Mouse (Mus musculus): ENCODE results near the gene Slc35c1. TPM values are rescaled to one million over a fixed set of nuclear protein-coding genes. Genes with fewer than 3 reads are reported as not detected.

Gene Slc35c1
- polyA plus RNA-seq, 1 experiment from 2014 or later, result 20.1 TPM

GRCm38 (mm10) chr2:92432299-92433295, 27.7 kb downstream of the Slc35c1 start:
- ATAC-seq (ENCODE audit: low FRiP score, low read depth), result no peak
- Histone ChIP-seq H3K4me3 (peak overlapping the region; percentile 83), H3K27ac (replicated peaks) (peak overlapping the region; percentile 88), H3K27me3 (peaks cover 5% of the 10 kb centered on the region; the same call in 1 of the 2 replicates), H3K9me3 (no peaks in the 10 kb centered on the region), H3K4me2 (peak overlapping the region; percentile 88), H3K9ac (peak overlapping the region; percentile 76), H3K4me1 (replicated peaks) (peaks cover 64% of the 10 kb centered on the region), H3K36me3 (no peaks in the 10 kb centered on the region)
- 22% methylated on average over 17 of the region's 17 CpGs for WGBS

- peak overlapping the region; percentile 76 for H3K9ac ChIP-seq
- no peaks in the 10 kb centered on the region for H3K9me3 ChIP-seq
- H3K4me2 ChIP-seq, result peak overlapping the region; percentile 88
- peak overlapping the region; percentile 88 for H3K27ac ChIP-seq (replicated peaks)
- peaks cover 71% of the 10 kb centered on the region for H3K4me1 ChIP-seq (replicated peaks)
- 6% methylated on average over 11 of the region's 11 CpGs for WGBS
- peak overlapping the region; percentile 83 for H3K4me3 ChIP-seq
- no peaks in the 10 kb centered on the region for H3K36me3 ChIP-seq
- H3K27me3 ChIP-seq, result peaks cover 5% of the 10 kb centered on the region; the same call in 1 of the 2 replicates
- ATAC-seq (ENCODE audit: low FRiP score, low read depth), result no peak
Measured at GRCm38 (mm10) chr2:92431611-92432179, 28.6 kb downstream of the Slc35c1 start.

DNA sequence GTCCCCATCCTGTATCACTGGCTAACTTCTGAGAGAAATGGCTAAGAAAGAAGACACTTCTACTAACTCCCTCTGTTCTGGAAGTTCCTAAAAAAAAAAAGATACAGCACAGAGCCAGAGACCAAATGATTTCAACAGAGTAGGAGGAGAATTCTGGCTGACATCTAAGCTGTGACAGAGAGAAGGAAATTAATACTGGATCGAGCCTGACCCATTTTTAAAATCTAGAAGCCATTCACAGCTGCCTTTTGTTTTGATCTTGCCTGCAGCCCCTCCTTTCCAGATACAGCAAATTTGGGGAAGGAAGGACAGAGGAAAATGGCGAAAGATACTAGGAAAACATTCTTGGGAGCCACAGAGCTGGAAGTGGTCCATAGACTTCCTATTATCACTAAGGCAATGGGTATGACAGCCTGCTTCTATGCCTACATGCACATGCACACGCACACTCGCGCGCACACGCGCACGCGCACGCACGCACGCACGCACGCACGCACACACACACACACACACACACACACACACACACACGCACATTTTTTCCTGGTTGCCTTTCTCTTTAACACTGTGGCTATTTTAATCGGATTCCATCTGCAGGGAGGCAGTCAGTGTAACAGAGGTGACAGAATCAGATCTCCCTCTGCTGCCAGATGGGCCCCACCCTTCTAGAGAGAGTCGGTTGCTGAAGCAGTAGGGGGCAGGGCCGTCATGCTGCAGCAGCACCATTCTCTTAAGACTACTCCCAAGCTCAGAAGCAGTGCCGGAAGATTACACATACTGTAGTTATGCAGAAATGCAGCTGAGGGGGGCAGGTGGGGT, 29.4 kb downstream of the Slc35c1 start:
- H3K27ac ChIP-seq (replicated peaks), result peak overlapping the region; percentile 88
- H3K27me3 ChIP-seq, result peaks cover under 1% of the 10 kb centered on the region; the same call in 1 of the 2 replicates
- peak overlapping the region; percentile 76 for H3K9ac ChIP-seq
- H3K36me3 ChIP-seq, result no peaks in the 10 kb centered on the region
- ATAC-seq (ENCODE audit: low FRiP score, low read depth), result peak; percentile 42
- no peaks in the 10 kb centered on the region for H3K9me3 ChIP-seq
- WGBS, result 52% methylated on average over 21 of the region's 21 CpGs
- peak overlapping the region; percentile 88 for H3K4me2 ChIP-seq
- H3K4me1 ChIP-seq (replicated peaks), result peaks cover 79% of the 10 kb centered on the region
- peak overlapping the region; percentile 83 for H3K4me3 ChIP-seq

DNA sequence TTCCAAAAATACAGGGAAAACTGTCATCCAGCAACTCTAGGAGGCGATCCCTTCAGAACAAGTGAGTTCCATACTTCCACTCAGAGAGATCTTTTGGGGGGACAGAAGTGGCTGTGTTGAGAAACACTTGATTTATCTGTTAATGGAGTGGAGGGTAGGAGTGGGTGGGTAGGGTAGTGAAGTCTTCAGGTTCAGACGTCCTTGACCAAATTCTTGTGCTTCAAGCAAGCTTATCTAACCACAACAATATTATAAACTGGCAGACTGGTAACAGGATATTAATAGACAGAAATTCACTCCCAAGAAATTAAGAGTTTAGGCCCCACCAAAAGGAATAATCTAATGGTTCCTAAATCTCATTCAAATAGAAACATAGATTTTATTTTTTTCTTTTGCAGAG, 30.2 kb downstream of the Slc35c1 start:
- WGBS, result 85% methylated on average over 2 of the region's 2 CpGs
- H3K4me3 ChIP-seq, result no peak overlapping the region
- no peak overlapping the region for H3K27ac ChIP-seq (replicated peaks)
- peaks cover 86% of the 10 kb centered on the region for H3K4me1 ChIP-seq (replicated peaks)
- no peaks in the 10 kb centered on the region for H3K9me3 ChIP-seq
- H3K27me3 ChIP-seq, result no peaks in the 10 kb centered on the region
- H3K36me3 ChIP-seq, result peaks cover 3% of the 10 kb centered on the region; the same call in 1 of the 2 replicates
- ATAC-seq (ENCODE audit: low FRiP score, low read depth), result no peak
- H3K4me2 ChIP-seq, result no peak overlapping the region
- no peak overlapping the region for H3K9ac ChIP-seq

GRCm38 (mm10) chr2:92427882-92428281, 32.5 kb downstream of the Slc35c1 start:
- H3K4me3 ChIP-seq, result no peak overlapping the region
- peaks cover 17% of the 10 kb centered on the region for H3K36me3 ChIP-seq
- H3K27me3 ChIP-seq, result no peaks in the 10 kb centered on the region
- H3K4me2 ChIP-seq, result no peak overlapping the region
- H3K27ac ChIP-seq (replicated peaks), result no peak overlapping the region
- no peak overlapping the region for H3K9ac ChIP-seq
- 0 out of 2 replicates have a peak, but pooled peaks have one; percentile 17 for ATAC-seq (ENCODE audit: low FRiP score, low read depth)
- 60% methylated on average over 6 of the region's 6 CpGs for WGBS
- no peaks in the 10 kb centered on the region for H3K9me3 ChIP-seq
- peaks cover 96% of the 10 kb centered on the region for H3K4me1 ChIP-seq (replicated peaks)

GRCm38 (mm10) chr2:92426426-92426825, 33.9 kb downstream of the Slc35c1 start:
- ATAC-seq (ENCODE audit: low FRiP score, low read depth), result no peak
- no peak overlapping the region for H3K9ac ChIP-seq
- H3K9me3 ChIP-seq, result no peaks in the 10 kb centered on the region
- peaks cover 31% of the 10 kb centered on the region for H3K36me3 ChIP-seq
- no peaks in the 10 kb centered on the region for H3K27me3 ChIP-seq
- H3K4me3 ChIP-seq, result no peak overlapping the region
- peaks cover 82% of the 10 kb centered on the region for H3K4me1 ChIP-seq (replicated peaks)
- no peak overlapping the region for H3K4me2 ChIP-seq
- H3K27ac ChIP-seq (replicated peaks), result peak overlapping the region; percentile 83
- WGBS, result 58% methylated on average over 3 of the region's 3 CpGs

- no peak overlapping the region for H3K9ac ChIP-seq
- peaks cover 71% of the 10 kb centered on the region for H3K4me1 ChIP-seq (replicated peaks)
- peaks cover 42% of the 10 kb centered on the region for H3K36me3 ChIP-seq
- H3K27ac ChIP-seq (replicated peaks), result peak overlapping the region; percentile 83
- H3K27me3 ChIP-seq, result no peaks in the 10 kb centered on the region
- no peak overlapping the region for H3K4me3 ChIP-seq
- no peak for ATAC-seq (ENCODE audit: low FRiP score, low read depth)
- no peaks in the 10 kb centered on the region for H3K9me3 ChIP-seq
- 0 out of 2 replicates have a peak overlapping the region, but pooled peaks have one; percentile 17 for H3K4me2 ChIP-seq
- WGBS, result 61% methylated on average over 4 of the region's 4 CpGs
Measured at GRCm38 (mm10) chr2:92425366-92425765, 35.0 kb downstream of the Slc35c1 start.

GRCm38 (mm10) chr2:92424462-92425308, 35.7 kb downstream of the Slc35c1 start:
- Histone ChIP-seq H3K9ac (no peak overlapping the region), H3K4me3 (no peak overlapping the region), H3K36me3 (peaks cover 49% of the 10 kb centered on the region), H3K4me2 (peak overlapping the region; percentile 17; the same call in 1 of the 2 replicates), H3K27me3 (no peaks in the 10 kb centered on the region), H3K27ac (replicated peaks) (peak overlapping the region; percentile 83), H3K4me1 (replicated peaks) (peaks cover 65% of the 10 kb centered on the region), H3K9me3 (no peaks in the 10 kb centered on the region)
- WGBS, result 36% methylated on average over 9 of the region's 9 CpGs
- peak; percentile 76 for ATAC-seq (ENCODE audit: low FRiP score, low read depth)

DNA sequence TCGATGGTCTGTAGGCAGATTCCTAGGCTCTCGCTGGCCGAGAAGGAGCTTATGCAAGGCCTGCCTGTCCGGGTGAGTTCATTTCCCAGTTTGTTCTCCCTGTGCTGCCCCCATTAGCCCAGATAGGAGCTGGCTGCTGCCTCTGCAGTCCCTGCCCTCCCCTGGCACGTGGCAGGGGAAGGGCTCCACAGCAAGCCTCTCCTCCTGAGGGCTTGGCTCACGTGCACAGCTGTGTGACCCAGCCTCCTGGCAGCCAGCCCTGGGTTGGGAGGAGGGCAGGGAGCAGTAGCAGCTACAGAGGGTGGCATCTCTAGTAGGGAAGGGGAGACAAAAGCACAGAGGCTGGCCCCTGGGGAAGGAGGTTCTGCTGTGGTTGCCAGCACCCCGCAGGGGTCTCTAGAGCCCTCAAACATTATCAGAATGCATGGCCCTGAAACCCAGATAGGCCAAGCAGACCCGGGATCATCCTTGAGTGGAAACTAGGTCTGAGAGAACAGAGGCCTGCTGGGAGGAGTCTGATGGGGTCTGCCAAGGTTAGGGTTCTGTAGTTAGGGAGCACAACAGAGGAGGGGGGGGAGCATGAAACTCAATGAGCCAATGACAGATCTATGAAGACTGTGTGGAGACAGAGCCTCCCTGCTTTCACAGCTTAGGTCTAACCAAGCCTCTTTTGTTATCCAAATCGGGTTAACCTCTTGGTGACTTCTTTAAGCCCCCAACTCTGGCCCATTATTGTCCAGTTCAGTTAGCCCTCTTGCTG, 36.5 kb downstream of the Slc35c1 start:
- H3K4me3 ChIP-seq, result no peak overlapping the region
- no peak overlapping the region for H3K9ac ChIP-seq
- peaks cover 58% of the 10 kb centered on the region for H3K4me1 ChIP-seq (replicated peaks)
- ATAC-seq (ENCODE audit: low FRiP score, low read depth), result peak; percentile 55
- WGBS, result 57% methylated on average over 9 of the region's 9 CpGs
- H3K36me3 ChIP-seq, result peaks cover 57% of the 10 kb centered on the region
- H3K4me2 ChIP-seq, result no peak overlapping the region
- peak overlapping the region; percentile 83 for H3K27ac ChIP-seq (replicated peaks)
- no peaks in the 10 kb centered on the region for H3K9me3 ChIP-seq
- no peaks in the 10 kb centered on the region for H3K27me3 ChIP-seq

GRCm38 (mm10) chr2:92423156-92423555, 37.2 kb downstream of the Slc35c1 start:
- H3K27me3 ChIP-seq, result no peaks in the 10 kb centered on the region
- peaks cover 51% of the 10 kb centered on the region for H3K4me1 ChIP-seq (replicated peaks)
- ATAC-seq (ENCODE audit: low FRiP score, low read depth), result no peak
- WGBS, result 91% methylated on average over 9 of the region's 9 CpGs
- no peak overlapping the region for H3K4me2 ChIP-seq
- H3K4me3 ChIP-seq, result no peak overlapping the region
- no peak overlapping the region for H3K9ac ChIP-seq
- no peaks in the 10 kb centered on the region for H3K9me3 ChIP-seq
- H3K36me3 ChIP-seq, result peaks cover 63% of the 10 kb centered on the region
- peak overlapping the region; percentile 83; the same call in 1 of the 2 replicates for H3K27ac ChIP-seq (replicated peaks)
